Comparison of ENCODE assay signal across 9 mouse cellular contexts in genomic region chr14:57684579-57684978, GRCm38 (mm10). TPM values are rescaled to one million over a fixed set of nuclear protein-coding genes. Genes with fewer than 3 reads are reported as not detected.
DNase-seq lines count a peak whose midpoint lies in the region; ATAC-seq and TF ChIP-seq lines count a peak whose summit lies in the region.
"Had no signal": no experiment of that assay in that cellular context is flagged by ENCODE, and none has a peak within 500 bp of the region (broad histone marks: within the 10 kb centered on the region; RNA-seq: fewer than 3 reads in every experiment).

No protein-coding gene starts in this region.

- H3K36me3 ChIP-seq in ES-E14 (ENCODE audit: control insufficient read depth, insufficient read depth, low read length, poor library complexity, severe bottlenecking) = no peaks in the 10 kb centered on the region

- no peaks in the 10 kb centered on the region for H3K9me3 ChIP-seq in ES-E14 (ENCODE audit: control insufficient read depth, insufficient read depth, low read depth, low read length)

- H3K27ac ChIP-seq in ES-E14 (ENCODE audit: insufficient read depth, low read depth, low read length, poor library complexity, severe bottlenecking) = no peak overlapping the region

- no peak overlapping the region for H3K9ac ChIP-seq in ES-E14 (ENCODE audit: insufficient read depth, low read depth, low read length, poor library complexity, severe bottlenecking)

- no peak overlapping the region for H3K4me3 ChIP-seq in ES-E14 (ENCODE audit: insufficient read depth in 1 of 2, low read depth in 1 of 2, low read length in 2 of 2, poor library complexity in 1 of 2, severe bottlenecking in 1 of 2)
- H3K4me3 ChIP-seq: myocyte had no signal

- in situ Hi-C loops in ES-E14 (cut with MboI; ENCODE audit: low sequenced_read_pairs in 2 of 2, unreplicated experiment in 2 of 2) = loop anchor here in 1 of 2 experiments (25.0 kb wide), 1 partner anchor 228 kb away; no protein-coding TSS in a partner anchor

- no peaks in the 10 kb centered on the region for H3K4me1 ChIP-seq in ES-E14 (ENCODE audit: control insufficient read depth in 2 of 2, insufficient read depth in 2 of 2, low read length in 2 of 2, poor library complexity in 1 of 2)

- peak; percentile 59 for DNase-seq in layer of hippocampus, adult 11-12 months (ENCODE audit: low spot score)
- DNase-seq in layer of hippocampus, postnatal 36 days = no peak
- DNase-seq in ES-E14 (ENCODE audit: low read depth, low spot score) = no peak
- peak; percentile 65 for DNase-seq in c-Kit-positive CD71-negative TER-119-negative erythroid progenitor cells, embryonic 14.5 days (ENCODE audit: low read depth)
- peak; percentile 53 for DNase-seq in forelimb bud, embryonic 11.5 days (ENCODE audit: low read depth, low spot score)
- DNase-seq in layer of hippocampus, postnatal 14 days (ENCODE audit: low spot score in 2 of 2) = peak; percentile 46 to 59
- DNase-seq in thymus, postnatal 25 days = peak; percentile 75

- ATAC-seq in megakaryocyte-erythroid progenitor cell, adult 5-6 weeks (replicated peaks; ENCODE audit: low FRiP score, low TSS enrichment, poor library complexity, severe bottlenecking) = peak; percentile 79

TF ChIP-seq in ES-E14, 5 proteins besides CTCF, POLR2A, EP300 and RAD21:
- TF ChIP-seq HCFC1 (IDR thresholded peaks at IDR 0.05; ENCODE audit: borderline replicate concordance, insufficient read depth, low read length) (no peak), ZNF384 (IDR thresholded peaks at IDR 0.05; ENCODE audit: low read depth, low read length) (no peak), ZC3H11A (IDR thresholded peaks at IDR 0.05; ENCODE audit: borderline replicate concordance, low read depth, low read length) (peak; percentile 56; the same call in 1 of the 2 replicates), MAFK (IDR thresholded peaks at IDR 0.05; ENCODE audit: insufficient read depth, low read depth, low read length) (no peak), CHD2 (IDR thresholded peaks at IDR 0.05; ENCODE audit: low read depth, low read length) (no peak)
TF ChIP-seq in ES-E14: peak in this region for 1.

RNA-seq across cellular contexts. Expression of gene Xpo4, which starts 19.3 kb away (rescaled TPM):
- 10 to 100 TPM; 13.4 to 13.9 TPM for total RNA-seq in layer of hippocampus, postnatal 36 days (2021)
- 42.2 and 79.2 TPM in 2 replicates for total RNA-seq in ES-E14 (2012; rRNA removed)
- total RNA-seq in layer of hippocampus, postnatal 14 days (2021) = 10 to 100 TPM; 13.0 to 14.1 TPM
- total RNA-seq in megakaryocyte-erythroid progenitor cell, adult 5-6 weeks (2014; fragmentation: Nextera tagmentation) = 48.5 and 56.7 TPM in 2 replicates
- 61.1 and 69.0 TPM in 2 replicates for total RNA-seq in megakaryocyte-erythroid progenitor cell, adult 5-6 weeks (2017)

Comparison
In these comparisons a context has a peak if more than half of its experiments do, and no peak if none do; other contexts are left out.
1. DNase-seq: peak in layer of hippocampus, adult 11-12 months (single experiment), c-Kit-positive CD71-negative TER-119-negative erythroid progenitor cells, embryonic 14.5 days (single experiment), forelimb bud, embryonic 11.5 days (single experiment), layer of hippocampus, postnatal 14 days (2 of 2) and thymus, postnatal 25 days (single experiment); none in layer of hippocampus, postnatal 36 days (0 of 2) and ES-E14 (single experiment).